Mouse (Mus musculus) kidney, postnatal 0 days (tissue): ENCODE measurements at regions not wholly inside any gene's neighbourhood (a gene's known extent, or its start where the extent isn't known, plus 50 kb on each side); places are given as distances from the start of the nearest gene placed in this dataset.

ENCODE experiments used
- ATAC-seq: fragments of 200-750 bp; cut with Nextera tagmentation; replicated peaks from 2 replicates; pipeline ENCODE4 v1.8.0; 2017; ENCODE audit warnings: low read depth, moderate number of reproducible peaks, moderate TSS enrichment, moderate library complexity; ENCODE audit not compliant: low FRiP score
- DNase-seq: peaks from one replicate; pipeline ENCODE4 v3.0.0-alpha.2; 2016; ENCODE audit warnings: low spot score
- H3K27ac ChIP-seq: fragments of 300-500 bp; sonication (generic); 2 replicates; pipeline ENCODE4 v1.5.1; 2014; ENCODE audit warnings: mild to moderate bottlenecking
- H3K27me3 ChIP-seq: fragments of 300-500 bp; sonication (generic); 2 replicates; pipeline ENCODE4 v1.6.1; 2014; ENCODE audit warnings: low read length, mixed read lengths; ENCODE audit not compliant: insufficient read depth
- H3K36me3 ChIP-seq: fragments of 300-500 bp; sonication (generic); 2 replicates; pipeline ENCODE4 v1.6.1; 2014; ENCODE audit warnings: low read length, mixed read lengths; ENCODE audit not compliant: insufficient read depth
- H3K4me1 ChIP-seq: fragments of 300-500 bp; sonication (generic); replicated peaks from 2 replicates; pipeline ENCODE4 v1.6.1; 2014; ENCODE audit warnings: antibody characterized with exemption, low read length, mixed read lengths; ENCODE audit not compliant: insufficient read depth
- H3K4me2 ChIP-seq: fragments of 300-500 bp; sonication (generic); 2 replicates; pipeline ENCODE4 v1.6.1; 2014; ENCODE audit warnings: mild to moderate bottlenecking, low read length, moderate library complexity, mixed read lengths
- H3K4me3 ChIP-seq: fragments of 300-500 bp; sonication (generic); replicated peaks from 2 replicates; pipeline ENCODE4 v1.5.1; 2014; ENCODE audit warnings: low read depth, low read length
- H3K9ac ChIP-seq: fragments of 300-500 bp; sonication (generic); 2 replicates; pipeline ENCODE4 v1.6.1; 2014; ENCODE audit warnings: low read depth, low read length
- H3K9me3 ChIP-seq: fragments of 300-500 bp; sonication (generic); replicated peaks from 2 replicates; pipeline ENCODE4 v1.6.1; 2016; ENCODE audit warnings: low read length, inconsistent platforms, mixed read lengths
- CTCF ChIP-seq: IDR thresholded peaks from 2 replicates; pipeline ENCODE4 v1.5.1; 2016; ENCODE audit warnings: antibody characterized with exemption, low read depth, mild to moderate bottlenecking, moderate library complexity
- WGBS: fragments of 180-500 bp; shearing (Covaris S2); extraction: QIAGEN DNeasy Blood & Tissue Kit; methylation state at CpG from one replicate; pipeline ENCODE4 v1.1.7; 2014; 5-methylcytosine and 5-hydroxymethylcytosine counted together

- Histone ChIP-seq H3K4me2 (no peak overlapping the region), H3K9ac (no peak overlapping the region), H3K27ac (no peak overlapping the region), H3K36me3 (no peaks in the 10 kb centered on the region), H3K4me1 (no peaks in the 10 kb centered on the region), H3K27me3 (no peaks in the 10 kb centered on the region), H3K9me3 (no peaks in the 10 kb centered on the region), H3K4me3 (no peak overlapping the region)
- no peak for DNase-seq
- no peak for TF ChIP-seq CTCF
- 78% methylated on average over 1 of the region's 1 CpGs for WGBS
- ATAC-seq = no peak
Observed at GRCm38 (mm10) chr5:141131036-141131435, 110.3 kb upstream of the Sdk1 start.

GRCm38 (mm10) chr5:141131906-141132305, 109.4 kb upstream of the Sdk1 start:
- Histone ChIP-seq H3K4me1 (no peaks in the 10 kb centered on the region), H3K9ac (no peak overlapping the region), H3K27me3 (no peaks in the 10 kb centered on the region), H3K4me3 (no peak overlapping the region), H3K27ac (no peak overlapping the region), H3K36me3 (no peaks in the 10 kb centered on the region), H3K9me3 (no peaks in the 10 kb centered on the region), H3K4me2 (no peak overlapping the region)
- no peak for TF ChIP-seq CTCF
- DNase-seq (peak; percentile 21), ATAC-seq (no peak)
- 15% methylated on average over 9 of the region's 9 CpGs for WGBS

GRCm38 (mm10) chr5:141136239-141136638, 105.1 kb upstream of the Sdk1 start:
- H3K9me3 ChIP-seq = no peaks in the 10 kb centered on the region
- TF ChIP-seq CTCF = no peak

GRCm38 (mm10) chr5:141137716-141138115, 103.6 kb upstream of the Sdk1 start:
- no peaks in the 10 kb centered on the region for H3K36me3 ChIP-seq
- TF ChIP-seq CTCF = no peak
- no peaks in the 10 kb centered on the region for H3K4me1 ChIP-seq
- no peak overlapping the region for H3K4me3 ChIP-seq
- DNase-seq (no peak), ATAC-seq (no peak)
- no peak overlapping the region for H3K4me2 ChIP-seq
- no peaks in the 10 kb centered on the region for H3K27me3 ChIP-seq
- WGBS = 76% methylated on average over 3 of the region's 3 CpGs
- no peak overlapping the region for H3K9ac ChIP-seq
- no peaks in the 10 kb centered on the region for H3K9me3 ChIP-seq
- no peak overlapping the region for H3K27ac ChIP-seq

More at GRCm38 (mm10) chr5:141136239-141136638, 105.1 kb upstream of the Sdk1 start:
- Histone ChIP-seq H3K4me3 (no peak overlapping the region), H3K27me3 (no peaks in the 10 kb centered on the region), H3K4me2 (no peak overlapping the region), H3K4me1 (no peaks in the 10 kb centered on the region), H3K9ac (no peak overlapping the region), H3K36me3 (no peaks in the 10 kb centered on the region), H3K27ac (no peak overlapping the region)
- no peak for ATAC-seq
- peak; percentile 29 for DNase-seq
- 13% methylated on average over 4 of the region's 4 CpGs for WGBS

- Histone ChIP-seq H3K9me3 (no peaks in the 10 kb centered on the region), H3K4me3 (no peak overlapping the region), H3K36me3 (no peaks in the 10 kb centered on the region), H3K27me3 (no peaks in the 10 kb centered on the region), H3K4me1 (no peaks in the 10 kb centered on the region), H3K9ac (no peak overlapping the region), H3K27ac (no peak overlapping the region), H3K4me2 (no peak overlapping the region)
- 42% methylated on average over 12 of the region's 12 CpGs for WGBS
- DNase-seq (no peak), ATAC-seq (no peak)
- no peak for TF ChIP-seq CTCF
Observed at GRCm38 (mm10) chr5:141138771-141139360, 102.4 kb upstream of the Sdk1 start.

GRCm38 (mm10) chr5:141139361-141139912, 101.9 kb upstream of the Sdk1 start:
- Histone ChIP-seq H3K36me3 (no peaks in the 10 kb centered on the region), H3K4me2 (no peak overlapping the region), H3K4me3 (no peak overlapping the region), H3K27me3 (no peaks in the 10 kb centered on the region), H3K9ac (no peak overlapping the region), H3K27ac (no peak overlapping the region), H3K9me3 (no peaks in the 10 kb centered on the region), H3K4me1 (no peaks in the 10 kb centered on the region)
- WGBS = 38% methylated on average over 14 of the region's 14 CpGs
- no peak for ATAC-seq
- no peak for TF ChIP-seq CTCF
- no peak for DNase-seq

- H3K27ac ChIP-seq = no peak overlapping the region
- H3K27me3 ChIP-seq = no peaks in the 10 kb centered on the region
- no peak for DNase-seq
- no peak overlapping the region for H3K4me2 ChIP-seq
- no peaks in the 10 kb centered on the region for H3K9me3 ChIP-seq
- H3K4me3 ChIP-seq = no peak overlapping the region
- H3K9ac ChIP-seq = no peak overlapping the region
- no peak for TF ChIP-seq CTCF
- H3K36me3 ChIP-seq = no peaks in the 10 kb centered on the region
- 86% methylated on average over 8 of the region's 8 CpGs for WGBS
- no peak for ATAC-seq
- H3K4me1 ChIP-seq = no peaks in the 10 kb centered on the region
Observed at GRCm38 (mm10) chr5:141160391-141160790, 80.9 kb upstream of the Sdk1 start.
